Mouse (Mus musculus): ENCODE measurements around the gene Gnb2. TPM values are rescaled to one million over a fixed set of nuclear protein-coding genes. Genes with fewer than 3 reads are reported as not detected.

Gnb2 gene
- polyA plus RNA-seq (2015; fragmentation: Nextera tagmentation; extraction: Ambion mirVana), result 244 and 306 TPM in 2 replicates

GRCm38 (mm10) chr5:137533117-137533827 is at the start of gene Gnb2, which contains the start of gene Epo:
Gene Gnb2 (minus strand): TSS chr5:137533510.
Gene Epo (minus strand): TSS chr5:137533242.
- no peaks in the 10 kb centered on the region for H3K27me3 ChIP-seq
- peak within 1 kb of the TSS; percentile 94 for H3K27ac ChIP-seq
- peaks cover 32% of the 10 kb centered on the region for H3K4me1 ChIP-seq (replicated peaks)
- ATAC-seq (replicated peaks; ENCODE audit: insufficient number of reproducible peaks, insufficient read depth, low FRiP score, low read depth), result peak; percentile 79
- no peaks in the 10 kb centered on the region for H3K9me3 ChIP-seq (replicated peaks)
- peak within 1 kb of the TSS; percentile 87 for H3K9ac ChIP-seq
- peak within 1 kb of the TSS; percentile 82 for H3K4me3 ChIP-seq
- peak within 1 kb of the TSS; percentile 91 for H3K4me2 ChIP-seq
- 0% methylated on average over 40 of the region's 40 CpGs for WGBS
- H3K36me3 ChIP-seq, result peaks cover 15% of the 10 kb centered on the region

GRCm38 (mm10) chr5:137582702-137583101 is 49.4 kb upstream of the Gnb2 start:
- Histone ChIP-seq H3K27ac (no peak overlapping the region), H3K36me3 (no peaks in the 10 kb centered on the region), H3K4me1 (replicated peaks) (peaks cover 11% of the 10 kb centered on the region), H3K4me2 (no peak overlapping the region), H3K9ac (no peak overlapping the region), H3K4me3 (no peak overlapping the region), H3K9me3 (replicated peaks) (no peaks in the 10 kb centered on the region), H3K27me3 (peaks cover 25% of the 10 kb centered on the region)
- 22% methylated on average over 8 of the region's 8 CpGs for WGBS
- no peak for ATAC-seq (replicated peaks; ENCODE audit: insufficient number of reproducible peaks, insufficient read depth, low FRiP score, low read depth)

GRCm38 (mm10) chr5:137580246-137580645 is 46.9 kb upstream of the Gnb2 start:
- 65% methylated on average over 6 of the region's 6 CpGs for WGBS
- H3K36me3 ChIP-seq, result no peaks in the 10 kb centered on the region
- peaks cover 25% of the 10 kb centered on the region for H3K27me3 ChIP-seq
- H3K4me1 ChIP-seq (replicated peaks), result peaks cover 11% of the 10 kb centered on the region
- no peak overlapping the region for H3K9ac ChIP-seq
- H3K4me3 ChIP-seq, result no peak overlapping the region
- H3K27ac ChIP-seq, result no peak overlapping the region
- H3K4me2 ChIP-seq, result no peak overlapping the region
- no peak for ATAC-seq (replicated peaks; ENCODE audit: insufficient number of reproducible peaks, insufficient read depth, low FRiP score, low read depth)
- H3K9me3 ChIP-seq (replicated peaks), result no peaks in the 10 kb centered on the region

DNA sequence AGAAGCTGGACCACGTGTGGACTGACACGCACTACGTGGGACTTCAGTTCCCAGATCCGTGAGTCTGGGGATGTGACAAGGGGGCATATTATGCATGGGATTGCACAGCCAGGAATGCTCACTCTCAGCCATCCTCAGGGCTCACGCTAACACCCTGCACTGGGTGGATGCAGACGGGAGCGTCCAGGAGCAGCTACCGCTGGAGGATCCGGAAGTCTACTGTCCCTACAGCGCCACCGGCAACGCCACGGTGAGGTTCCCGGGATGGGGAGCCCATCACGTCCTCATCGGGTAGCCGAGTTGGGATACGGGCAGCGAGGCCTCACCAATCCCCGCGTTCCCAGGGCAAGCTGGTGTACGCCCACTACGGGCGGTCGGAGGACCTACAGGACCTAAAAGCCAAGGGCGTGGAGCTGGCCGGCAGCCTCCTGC is 41.2 kb upstream of the Gnb2 start:
- Histone ChIP-seq H3K4me3 (peak overlapping the region; percentile 24), H3K36me3 (no peaks in the 10 kb centered on the region), H3K27me3 (peaks cover 14% of the 10 kb centered on the region; the same call in 1 of the 2 replicates), H3K9me3 (replicated peaks) (no peaks in the 10 kb centered on the region), H3K9ac (no peak overlapping the region), H3K4me1 (replicated peaks) (peaks cover 9% of the 10 kb centered on the region; the same call in 1 of the 2 replicates), H3K4me2 (peak overlapping the region; percentile 61), H3K27ac (no peak overlapping the region)
- no peak for ATAC-seq (replicated peaks; ENCODE audit: insufficient number of reproducible peaks, insufficient read depth, low FRiP score, low read depth)
- 11% methylated on average over 27 of the region's 27 CpGs for WGBS

GRCm38 (mm10) chr5:137570691-137571586 is 37.6 kb upstream of the Gnb2 start:
- Histone ChIP-seq H3K36me3 (no peaks in the 10 kb centered on the region), H3K4me3 (no peak overlapping the region), H3K4me2 (peak overlapping the region; percentile 8; the same call in 1 of the 2 replicates), H3K27ac (no peak overlapping the region), H3K27me3 (peaks cover 17% of the 10 kb centered on the region; the same call in 1 of the 2 replicates), H3K9me3 (replicated peaks) (no peaks in the 10 kb centered on the region), H3K9ac (no peak overlapping the region), H3K4me1 (replicated peaks) (peaks cover 9% of the 10 kb centered on the region; the same call in 1 of the 2 replicates)
- 0 out of 2 replicates have a peak, but pooled peaks have one; percentile 16 for ATAC-seq (replicated peaks; ENCODE audit: insufficient number of reproducible peaks, insufficient read depth, low FRiP score, low read depth)
- WGBS, result 69% methylated on average over 17 of the region's 17 CpGs

GRCm38 (mm10) chr5:137570181-137570580 is 36.9 kb upstream of the Gnb2 start:
- WGBS, result 39% methylated on average over 7 of the region's 7 CpGs
- H3K27ac ChIP-seq, result no peak overlapping the region
- no peaks in the 10 kb centered on the region for H3K9me3 ChIP-seq (replicated peaks)
- peaks cover 9% of the 10 kb centered on the region; the same call in 1 of the 2 replicates for H3K4me1 ChIP-seq (replicated peaks)
- peaks cover 16% of the 10 kb centered on the region; the same call in 1 of the 2 replicates for H3K27me3 ChIP-seq
- no peaks in the 10 kb centered on the region for H3K36me3 ChIP-seq
- no peak overlapping the region for H3K9ac ChIP-seq
- H3K4me3 ChIP-seq, result no peak overlapping the region
- ATAC-seq (replicated peaks; ENCODE audit: insufficient number of reproducible peaks, insufficient read depth, low FRiP score, low read depth), result no peak
- H3K4me2 ChIP-seq, result no peak overlapping the region; the same call in 1 of the 2 replicates

DNA sequence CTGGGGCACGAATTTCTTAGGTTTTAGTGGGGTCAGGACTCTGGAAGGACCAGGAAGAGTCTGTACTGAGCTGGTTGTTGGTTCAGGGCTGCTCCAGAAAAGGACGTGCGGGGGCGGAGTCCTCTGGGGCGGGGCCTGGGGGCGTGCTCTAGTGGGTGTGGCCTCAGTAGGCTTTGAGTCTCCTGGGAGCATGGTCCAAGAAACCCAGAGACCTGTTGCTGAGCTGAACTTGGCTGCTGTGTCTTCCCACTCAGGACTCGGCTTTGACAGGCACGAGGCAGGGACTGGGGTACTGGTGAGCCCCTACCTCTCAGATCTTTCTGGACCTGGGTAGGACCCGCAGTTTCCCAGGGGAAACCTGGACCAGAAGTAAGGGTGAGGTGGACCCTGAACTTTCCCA is 36.4 kb upstream of the Gnb2 start, which contains the start of gene Tfr2:
Gene Tfr2 (plus strand): TSS at position 176 of the 400 bp plus-strand sequence.
- Histone ChIP-seq H3K9ac (no peak within 1 kb of the TSS), H3K4me3 (no peak within 1 kb of the TSS), H3K4me1 (replicated peaks) (peaks cover 8% of the 10 kb centered on the region; the same call in 1 of the 2 replicates), H3K4me2 (peak within 1 kb of the TSS; percentile 8; the same call in 1 of the 2 replicates), H3K36me3 (no peaks in the 10 kb centered on the region), H3K27me3 (peaks cover 11% of the 10 kb centered on the region; the same call in 1 of the 2 replicates), H3K9me3 (replicated peaks) (no peaks in the 10 kb centered on the region), H3K27ac (no peak within 1 kb of the TSS)
- peak; percentile 71; the same call in 1 of the 2 replicates for ATAC-seq (replicated peaks; ENCODE audit: insufficient number of reproducible peaks, insufficient read depth, low FRiP score, low read depth)
- WGBS, result 26% methylated on average over 9 of the region's 9 CpGs

- H3K4me3 ChIP-seq, result no peak overlapping the region
- ATAC-seq (replicated peaks; ENCODE audit: insufficient number of reproducible peaks, insufficient read depth, low FRiP score, low read depth), result no peak
- H3K4me2 ChIP-seq, result no peak overlapping the region
- 58% methylated on average over 12 of the region's 12 CpGs for WGBS
- 0 out of 2 replicates have a peak, but pooled peaks cover 3% of the 10 kb centered on the region for H3K4me1 ChIP-seq (replicated peaks)
- 0 out of 2 replicates have a peak, but pooled peaks cover 10% of the 10 kb centered on the region for H3K27me3 ChIP-seq
- H3K36me3 ChIP-seq, result no peaks in the 10 kb centered on the region
- H3K9me3 ChIP-seq (replicated peaks), result no peaks in the 10 kb centered on the region
- no peak overlapping the region for H3K9ac ChIP-seq
- H3K27ac ChIP-seq, result no peak overlapping the region
Observed at GRCm38 (mm10) chr5:137569031-137569430, 35.7 kb upstream of the Gnb2 start.

DNA sequence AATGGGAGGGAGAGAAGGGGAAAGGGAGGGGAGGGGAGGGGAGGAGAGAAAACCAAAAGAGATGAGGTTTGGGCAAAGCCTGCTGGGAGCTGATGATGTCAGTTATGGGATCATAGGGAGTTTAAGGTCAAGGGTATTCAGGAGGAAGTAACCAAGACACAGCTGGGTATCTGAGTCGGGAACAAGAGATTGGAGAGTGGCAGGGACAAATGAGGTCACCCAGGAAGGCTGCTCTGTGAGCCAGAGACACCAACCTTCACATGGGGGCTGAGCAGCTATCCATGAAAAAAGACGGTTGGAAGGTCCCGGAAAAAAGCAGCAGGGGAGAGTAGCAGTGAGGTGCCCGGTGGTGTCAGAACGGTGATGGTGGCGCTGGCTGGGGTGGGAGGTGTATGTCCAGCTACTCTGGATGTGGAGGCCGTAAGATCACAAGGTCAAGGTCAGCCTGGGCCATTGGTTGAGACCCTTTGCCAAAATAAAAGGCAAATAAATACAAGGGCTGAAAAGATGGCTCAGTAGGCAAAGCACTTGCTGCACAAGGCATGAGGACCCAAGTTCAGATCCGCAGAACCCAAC is 35.0 kb upstream of the Gnb2 start:
- Histone ChIP-seq H3K27me3 (0 out of 2 replicates have a peak, but pooled peaks cover 10% of the 10 kb centered on the region), H3K36me3 (no peaks in the 10 kb centered on the region), H3K9me3 (replicated peaks) (no peaks in the 10 kb centered on the region), H3K27ac (no peak overlapping the region), H3K9ac (no peak overlapping the region), H3K4me3 (no peak overlapping the region), H3K4me2 (no peak overlapping the region), H3K4me1 (replicated peaks) (0 out of 2 replicates have a peak, but pooled peaks cover 3% of the 10 kb centered on the region)
- 76% methylated on average over 8 of the region's 8 CpGs for WGBS
- ATAC-seq (replicated peaks; ENCODE audit: insufficient number of reproducible peaks, insufficient read depth, low FRiP score, low read depth), result no peak

DNA sequence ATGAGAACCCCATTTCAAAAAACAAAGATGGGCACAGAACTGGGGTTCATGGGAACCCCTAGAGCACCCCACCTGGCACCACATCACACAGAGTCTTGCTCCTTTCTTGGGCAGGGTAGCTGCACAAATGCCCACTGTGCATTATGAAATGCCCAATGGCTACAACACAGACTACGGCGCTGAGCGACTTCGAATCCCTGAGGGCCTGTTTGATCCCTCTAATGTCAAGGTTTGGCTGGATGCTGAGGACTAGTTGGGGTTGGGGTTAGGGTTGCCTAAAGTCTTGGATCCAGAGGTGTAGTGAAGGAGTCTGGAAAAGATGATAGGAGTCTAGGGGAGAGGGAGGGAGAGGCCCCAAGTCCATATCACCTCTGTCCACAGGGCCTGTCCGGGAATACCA is 33.1 kb upstream of the Gnb2 start:
- Histone ChIP-seq H3K4me1 (replicated peaks) (0 out of 2 replicates have a peak, but pooled peaks cover 3% of the 10 kb centered on the region), H3K4me3 (no peak overlapping the region), H3K9ac (no peak overlapping the region), H3K4me2 (no peak overlapping the region), H3K27ac (no peak overlapping the region), H3K36me3 (no peaks in the 10 kb centered on the region), H3K27me3 (peaks cover 10% of the 10 kb centered on the region; the same call in 1 of the 2 replicates), H3K9me3 (replicated peaks) (no peaks in the 10 kb centered on the region)
- ATAC-seq (replicated peaks; ENCODE audit: insufficient number of reproducible peaks, insufficient read depth, low FRiP score, low read depth), result no peak
- WGBS, result 85% methylated on average over 5 of the region's 5 CpGs
